Mouse (Mus musculus) E14TG2a.4 (cell line): ENCODE measurements at regions not wholly inside any gene's neighbourhood (a gene's known extent, or its start where the extent isn't known, plus 50 kb on each side); places are given as distances from the start of the nearest gene placed in this dataset.

ENCODE experiments used
- CTCF ChIP-seq: conservative IDR thresholded peaks from 2 replicates; pipeline ENCODE4 v1.5.1; 2014; ENCODE audit warnings: low read length
- NANOG ChIP-seq: IDR thresholded peaks from 2 replicates; pipeline ENCODE4 v1.6.1; 2014; ENCODE audit warnings: borderline replicate concordance, low read length, mixed read lengths
- POU5F1 ChIP-seq: IDR thresholded peaks from 2 replicates; pipeline ENCODE4 v1.6.1; 2014; ENCODE audit warnings: low read length, borderline replicate concordance

DNA sequence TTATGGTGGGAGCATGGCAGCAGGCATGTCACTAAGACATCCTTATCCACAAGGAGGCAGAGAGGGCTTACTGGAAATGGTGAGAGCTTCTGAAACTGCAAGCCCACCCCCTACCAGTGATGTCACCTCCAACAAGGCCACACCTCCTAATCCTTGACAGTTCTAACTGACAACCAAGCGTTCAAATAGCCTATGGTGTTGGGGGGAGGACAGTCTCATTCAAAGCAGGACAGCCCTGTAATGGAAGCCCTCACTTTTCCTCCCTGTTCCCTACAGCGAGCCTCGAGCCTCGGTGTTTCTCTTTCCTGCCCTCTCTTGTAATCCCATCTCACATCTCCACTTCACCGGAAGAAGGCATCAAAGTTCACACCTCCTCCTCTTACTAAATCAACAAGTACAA is 2290.6 kb upstream of the Gm7489 start:
- TF ChIP-seq CTCF (no peak), NANOG (no peak), POU5F1 (no peak)
